Mouse (Mus musculus): ENCODE data around the gene Susd4. TPM values are rescaled to one million over a fixed set of nuclear protein-coding genes. Genes with fewer than 3 reads are reported as not detected.

Susd4 gene
- polyA plus RNA-seq, 1 experiment from 2014 or later: 5.4 TPM

DNA sequence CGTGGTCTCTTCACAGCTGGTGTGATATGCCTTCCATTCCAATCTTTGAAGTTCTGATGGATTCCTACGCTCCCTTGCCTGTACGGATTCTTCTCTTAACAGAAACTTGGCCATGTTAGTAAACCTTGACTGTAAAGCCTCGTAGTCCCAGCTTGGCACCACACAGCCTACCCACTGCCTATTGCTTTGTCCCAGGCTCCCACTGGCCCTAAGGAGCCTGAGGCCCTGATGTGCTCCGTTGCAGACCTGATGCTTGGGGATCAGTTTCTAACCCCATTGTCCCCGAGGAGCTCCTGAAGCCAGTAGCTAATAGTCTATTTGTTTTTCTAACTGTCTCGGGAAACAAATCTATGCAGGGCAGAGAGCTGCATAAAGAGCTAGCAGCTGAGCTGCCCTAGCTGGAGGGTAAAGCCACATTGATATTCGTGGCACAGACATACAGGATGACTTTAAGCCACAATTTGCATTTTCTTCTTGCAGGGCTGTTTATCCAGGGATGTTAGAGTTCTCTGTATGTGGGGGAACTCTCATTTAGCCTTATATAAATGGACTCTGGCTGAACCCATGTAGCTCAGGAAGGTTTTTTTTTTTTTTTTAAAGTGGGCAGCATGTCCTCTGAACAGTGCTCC, 155.2 kb downstream of the Susd4 start:
- H3K27me3 ChIP-seq (ENCODE audit: control insufficient read depth, insufficient read depth, low read length): no peaks in the 10 kb centered on the region
- H3K9me3 ChIP-seq (replicated peaks; ENCODE audit: control insufficient read depth, low read length): no peaks in the 10 kb centered on the region
- H3K9ac ChIP-seq (ENCODE audit: low read depth, low read length): no peak overlapping the region
- no peaks in the 10 kb centered on the region for H3K36me3 ChIP-seq (ENCODE audit: control insufficient read depth, insufficient read depth, low read length)
- no peak overlapping the region for H3K27ac ChIP-seq (ENCODE audit: low read depth, low read length)
- no peak overlapping the region for H3K4me3 ChIP-seq (ENCODE audit: low read depth, low read length)
- ATAC-seq (replicated peaks; ENCODE audit: insufficient number of reproducible peaks, low FRiP score, low TSS enrichment): no peak
- no peak overlapping the region for H3K4me2 ChIP-seq
- 56% methylated on average over 8 of the region's 8 CpGs for WGBS (ENCODE audit: insufficient replicate concordance)
- H3K4me1 ChIP-seq (ENCODE audit: control insufficient read depth, insufficient read depth, low read length): 0 out of 2 replicates have a peak, but pooled peaks cover 2% of the 10 kb centered on the region

GRCm38 (mm10) chr1:182922824-182923223, 159.2 kb downstream of the Susd4 start:
- Histone ChIP-seq H3K9me3 (replicated peaks; ENCODE audit: control insufficient read depth, low read length) (no peaks in the 10 kb centered on the region), H3K4me3 (ENCODE audit: low read depth, low read length) (no peak overlapping the region), H3K36me3 (ENCODE audit: control insufficient read depth, insufficient read depth, low read length) (no peaks in the 10 kb centered on the region), H3K27me3 (ENCODE audit: control insufficient read depth, insufficient read depth, low read length) (no peaks in the 10 kb centered on the region), H3K4me1 (ENCODE audit: control insufficient read depth, insufficient read depth, low read length) (0 out of 2 replicates have a peak, but pooled peaks cover 2% of the 10 kb centered on the region), H3K4me2 (no peak overlapping the region), H3K9ac (ENCODE audit: low read depth, low read length) (no peak overlapping the region), H3K27ac (ENCODE audit: low read depth, low read length) (no peak overlapping the region)
- no peak for ATAC-seq (replicated peaks; ENCODE audit: insufficient number of reproducible peaks, low FRiP score, low TSS enrichment)
- WGBS (ENCODE audit: insufficient replicate concordance): 79% methylated on average over 4 of the region's 4 CpGs

- 90% methylated on average over 6 of the region's 6 CpGs for WGBS (ENCODE audit: insufficient replicate concordance)
- Histone ChIP-seq H3K27ac (ENCODE audit: low read depth, low read length) (no peak overlapping the region), H3K4me3 (ENCODE audit: low read depth, low read length) (no peak overlapping the region), H3K9me3 (replicated peaks; ENCODE audit: control insufficient read depth, low read length) (no peaks in the 10 kb centered on the region), H3K4me2 (no peak overlapping the region), H3K9ac (ENCODE audit: low read depth, low read length) (no peak overlapping the region), H3K4me1 (ENCODE audit: control insufficient read depth, insufficient read depth, low read length) (no peaks in the 10 kb centered on the region), H3K36me3 (ENCODE audit: control insufficient read depth, insufficient read depth, low read length) (no peaks in the 10 kb centered on the region), H3K27me3 (ENCODE audit: control insufficient read depth, insufficient read depth, low read length) (no peaks in the 10 kb centered on the region)
- ATAC-seq (replicated peaks; ENCODE audit: insufficient number of reproducible peaks, low FRiP score, low TSS enrichment): no peak
Measured at GRCm38 (mm10) chr1:182926465-182926864, 162.8 kb downstream of the Susd4 start.

DNA sequence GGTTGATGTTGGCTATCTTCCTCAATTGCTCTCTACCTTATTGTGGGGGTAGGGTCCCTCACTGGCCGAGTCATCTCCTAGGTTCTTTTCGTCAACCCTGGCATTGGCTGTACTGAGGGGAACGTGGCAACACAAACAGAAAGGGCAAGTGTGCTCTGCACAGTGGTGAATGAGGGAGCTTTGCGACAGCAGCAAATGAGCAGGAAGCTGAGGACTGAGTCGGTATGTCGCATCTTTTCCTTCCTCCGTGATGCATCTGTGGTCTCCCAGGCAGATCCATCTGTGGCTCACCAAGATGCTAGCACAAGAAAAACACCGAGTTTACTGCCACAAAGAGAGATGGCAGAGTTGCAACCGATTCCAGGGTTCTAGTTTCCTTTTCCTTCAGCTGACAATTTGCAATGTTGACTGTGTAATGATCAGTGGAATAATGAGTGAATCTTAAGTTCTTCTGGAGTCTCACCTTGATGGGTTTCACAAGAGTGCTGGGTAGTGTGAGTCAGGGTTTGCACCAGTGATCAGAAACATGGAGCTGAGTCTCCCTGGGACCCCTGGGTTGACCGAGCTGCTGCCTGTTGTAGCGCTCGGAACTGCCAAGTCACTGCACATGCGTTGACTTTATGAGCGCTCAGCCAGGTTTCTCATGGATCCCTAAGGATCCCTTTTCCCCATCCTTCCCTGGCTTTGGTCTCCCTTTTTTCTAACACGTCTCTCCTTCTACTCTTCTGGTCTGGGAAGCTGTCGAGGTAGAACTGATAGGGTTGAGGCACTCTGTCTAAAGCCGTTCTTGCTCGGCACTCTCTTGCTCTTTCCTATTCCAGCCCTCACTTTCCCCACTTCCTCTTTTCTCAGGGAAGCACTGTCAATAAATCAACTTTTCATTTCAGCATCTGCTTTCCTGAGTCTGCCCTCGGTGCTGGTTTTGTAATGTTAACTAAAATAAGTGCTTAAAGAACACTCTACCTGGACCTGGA, 164.5 kb downstream of the Susd4 start:
- no peaks in the 10 kb centered on the region for H3K4me1 ChIP-seq (ENCODE audit: control insufficient read depth, insufficient read depth, low read length)

DNA sequence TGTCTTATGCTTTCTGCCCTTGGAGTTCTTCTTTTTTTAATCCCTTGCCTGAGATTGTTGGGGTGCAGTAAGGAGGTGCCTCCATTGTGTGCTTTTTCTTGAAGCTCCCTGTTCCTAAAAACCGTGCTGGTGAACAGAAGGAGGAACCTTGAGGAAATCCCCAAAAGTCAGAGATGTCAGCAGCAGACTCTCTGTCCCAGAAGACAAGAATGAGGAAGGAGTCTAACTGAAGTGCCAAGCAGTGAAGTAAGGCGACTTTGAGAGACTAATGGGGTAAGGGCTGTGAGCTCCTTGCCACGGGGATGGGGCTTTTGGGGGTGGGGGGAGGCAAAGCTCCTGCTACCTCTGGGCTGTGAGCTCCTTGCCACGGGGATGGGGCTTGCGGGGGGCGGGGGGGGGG, 171.8 kb downstream of the Susd4 start:
- ATAC-seq (replicated peaks; ENCODE audit: insufficient number of reproducible peaks, low FRiP score, low TSS enrichment): no peak
- H3K36me3 ChIP-seq (ENCODE audit: control insufficient read depth, insufficient read depth, low read length): no peaks in the 10 kb centered on the region
- H3K9me3 ChIP-seq (replicated peaks; ENCODE audit: control insufficient read depth, low read length): no peaks in the 10 kb centered on the region
- H3K27me3 ChIP-seq (ENCODE audit: control insufficient read depth, insufficient read depth, low read length): no peaks in the 10 kb centered on the region
- 51% methylated on average over 6 of the region's 6 CpGs for WGBS (ENCODE audit: insufficient replicate concordance)
- no peaks in the 10 kb centered on the region for H3K4me1 ChIP-seq (ENCODE audit: control insufficient read depth, insufficient read depth, low read length)
- H3K4me3 ChIP-seq (ENCODE audit: low read depth, low read length): no peak overlapping the region
- no peak overlapping the region for H3K27ac ChIP-seq (ENCODE audit: low read depth, low read length)
- H3K4me2 ChIP-seq: no peak overlapping the region
- no peak overlapping the region for H3K9ac ChIP-seq (ENCODE audit: low read depth, low read length)

More for the DNA sequence above, 164.5 kb downstream of the Susd4 start:
- H3K9me3 ChIP-seq (replicated peaks; ENCODE audit: control insufficient read depth, low read length): no peaks in the 10 kb centered on the region
- no peak for ATAC-seq (replicated peaks; ENCODE audit: insufficient number of reproducible peaks, low FRiP score, low TSS enrichment)
- no peak overlapping the region for H3K9ac ChIP-seq (ENCODE audit: low read depth, low read length)
- H3K27ac ChIP-seq (ENCODE audit: low read depth, low read length): no peak overlapping the region
- no peak overlapping the region for H3K4me2 ChIP-seq
- no peaks in the 10 kb centered on the region for H3K36me3 ChIP-seq (ENCODE audit: control insufficient read depth, insufficient read depth, low read length)
- WGBS (ENCODE audit: insufficient replicate concordance): 73% methylated on average over 19 of the region's 19 CpGs
- no peak overlapping the region for H3K4me3 ChIP-seq (ENCODE audit: low read depth, low read length)
- H3K27me3 ChIP-seq (ENCODE audit: control insufficient read depth, insufficient read depth, low read length): no peaks in the 10 kb centered on the region

DNA sequence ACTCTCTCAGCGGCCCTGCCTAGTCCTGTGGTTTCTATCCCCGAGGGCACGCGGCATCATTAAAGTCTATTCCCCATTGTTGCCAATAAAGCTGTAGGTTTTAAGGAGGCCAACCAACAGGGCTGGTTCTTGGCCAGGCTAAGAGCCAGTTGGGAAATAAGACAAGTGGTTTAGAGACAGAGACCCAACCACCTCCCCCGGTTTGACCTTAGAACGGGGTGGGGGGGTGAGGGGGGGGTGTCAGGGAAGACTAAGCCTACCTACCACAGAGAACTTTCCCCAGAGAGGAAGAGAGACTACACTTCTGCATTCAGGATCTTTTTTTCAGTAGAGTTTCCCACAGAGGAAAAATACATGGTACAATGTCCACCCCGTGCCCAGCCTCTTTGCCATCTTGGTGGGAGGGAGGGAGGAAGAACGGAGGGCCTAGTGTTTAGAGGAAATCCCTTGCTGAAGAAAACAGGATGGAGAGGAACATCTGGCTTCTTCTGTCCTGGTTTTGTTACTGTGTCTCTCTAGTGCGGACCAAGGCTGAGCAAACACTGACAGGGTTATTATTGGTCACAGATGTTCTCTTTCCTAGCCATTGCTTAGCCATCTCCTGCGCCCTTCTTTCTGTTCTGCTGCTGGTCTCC, 173.9 kb downstream of the Susd4 start:
- Histone ChIP-seq H3K4me2 (no peak overlapping the region), H3K4me1 (ENCODE audit: control insufficient read depth, insufficient read depth, low read length) (no peaks in the 10 kb centered on the region), H3K27ac (ENCODE audit: low read depth, low read length) (no peak overlapping the region), H3K9me3 (replicated peaks; ENCODE audit: control insufficient read depth, low read length) (no peaks in the 10 kb centered on the region), H3K4me3 (ENCODE audit: low read depth, low read length) (no peak overlapping the region), H3K36me3 (ENCODE audit: control insufficient read depth, insufficient read depth, low read length) (no peaks in the 10 kb centered on the region), H3K27me3 (ENCODE audit: control insufficient read depth, insufficient read depth, low read length) (no peaks in the 10 kb centered on the region), H3K9ac (ENCODE audit: low read depth, low read length) (no peak overlapping the region)
- WGBS (ENCODE audit: insufficient replicate concordance): 81% methylated on average over 10 of the region's 10 CpGs
- no peak for ATAC-seq (replicated peaks; ENCODE audit: insufficient number of reproducible peaks, low FRiP score, low TSS enrichment)

DNA sequence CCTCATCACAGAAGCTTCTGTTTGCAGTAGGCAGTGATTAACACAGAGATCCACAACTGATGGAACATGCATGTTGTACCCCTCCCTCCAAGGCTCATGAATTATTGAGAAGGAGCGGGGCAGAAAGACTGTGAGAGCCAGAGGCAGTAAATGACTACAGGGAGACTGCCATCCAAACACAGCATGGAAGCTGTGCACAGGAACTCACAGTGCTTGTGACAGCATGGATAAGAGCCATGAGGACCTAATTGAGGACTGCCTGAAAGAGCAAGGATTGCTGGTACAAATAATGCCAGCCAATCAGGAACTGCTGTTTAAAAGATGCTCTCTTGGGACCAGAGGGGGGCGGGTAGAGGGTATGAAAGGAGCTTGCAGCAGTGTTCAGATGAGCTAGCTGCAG, 178.3 kb downstream of the Susd4 start:
- no peaks in the 10 kb centered on the region for H3K9me3 ChIP-seq (replicated peaks; ENCODE audit: control insufficient read depth, low read length)
- no peaks in the 10 kb centered on the region for H3K36me3 ChIP-seq (ENCODE audit: control insufficient read depth, insufficient read depth, low read length)
- no peak overlapping the region for H3K4me2 ChIP-seq
- H3K4me3 ChIP-seq (ENCODE audit: low read depth, low read length): no peak overlapping the region
- H3K27ac ChIP-seq (ENCODE audit: low read depth, low read length): no peak overlapping the region
- H3K9ac ChIP-seq (ENCODE audit: low read depth, low read length): no peak overlapping the region
- 84% methylated on average over 2 of the region's 2 CpGs for WGBS (ENCODE audit: insufficient replicate concordance)
- no peak for ATAC-seq (replicated peaks; ENCODE audit: insufficient number of reproducible peaks, low FRiP score, low TSS enrichment)
- H3K27me3 ChIP-seq (ENCODE audit: control insufficient read depth, insufficient read depth, low read length): no peaks in the 10 kb centered on the region
- H3K4me1 ChIP-seq (ENCODE audit: control insufficient read depth, insufficient read depth, low read length): no peaks in the 10 kb centered on the region

GRCm38 (mm10) chr1:182943911-182944310, 180.3 kb downstream of the Susd4 start:
- no peaks in the 10 kb centered on the region for H3K4me1 ChIP-seq (ENCODE audit: control insufficient read depth, insufficient read depth, low read length)
- no peaks in the 10 kb centered on the region; the same call in 1 of the 2 replicates for H3K9me3 ChIP-seq (replicated peaks; ENCODE audit: control insufficient read depth, low read length)
- ATAC-seq (replicated peaks; ENCODE audit: insufficient number of reproducible peaks, low FRiP score, low TSS enrichment): no peak
- WGBS (ENCODE audit: insufficient replicate concordance): 68% methylated on average over 3 of the region's 3 CpGs
- no peaks in the 10 kb centered on the region; the same call in 1 of the 2 replicates for H3K27me3 ChIP-seq (ENCODE audit: control insufficient read depth, insufficient read depth, low read length)
- H3K4me3 ChIP-seq (ENCODE audit: low read depth, low read length): no peak overlapping the region
- H3K27ac ChIP-seq (ENCODE audit: low read depth, low read length): no peak overlapping the region
- H3K4me2 ChIP-seq: no peak overlapping the region
- H3K36me3 ChIP-seq (ENCODE audit: control insufficient read depth, insufficient read depth, low read length): no peaks in the 10 kb centered on the region
- H3K9ac ChIP-seq (ENCODE audit: low read depth, low read length): no peak overlapping the region
